Mouse (Mus musculus) kidney, postnatal 36 days (tissue): ENCODE data around the gene Tbxas1.

Source experiments
- DNase-seq, 2 experiments: peaks; one replicate each; pipeline ENCODE4 v3.0.0; 2021 to 2022; ENCODE audit warnings: mixed read lengths in 2 of 2

Gene Tbxas1

GRCm38 (mm10) chr6:39054206-39054864, 179.1 kb downstream of the Tbxas1 start:
- DNase-seq = peak in 1 of 2 experiments; percentile 18

DNA sequence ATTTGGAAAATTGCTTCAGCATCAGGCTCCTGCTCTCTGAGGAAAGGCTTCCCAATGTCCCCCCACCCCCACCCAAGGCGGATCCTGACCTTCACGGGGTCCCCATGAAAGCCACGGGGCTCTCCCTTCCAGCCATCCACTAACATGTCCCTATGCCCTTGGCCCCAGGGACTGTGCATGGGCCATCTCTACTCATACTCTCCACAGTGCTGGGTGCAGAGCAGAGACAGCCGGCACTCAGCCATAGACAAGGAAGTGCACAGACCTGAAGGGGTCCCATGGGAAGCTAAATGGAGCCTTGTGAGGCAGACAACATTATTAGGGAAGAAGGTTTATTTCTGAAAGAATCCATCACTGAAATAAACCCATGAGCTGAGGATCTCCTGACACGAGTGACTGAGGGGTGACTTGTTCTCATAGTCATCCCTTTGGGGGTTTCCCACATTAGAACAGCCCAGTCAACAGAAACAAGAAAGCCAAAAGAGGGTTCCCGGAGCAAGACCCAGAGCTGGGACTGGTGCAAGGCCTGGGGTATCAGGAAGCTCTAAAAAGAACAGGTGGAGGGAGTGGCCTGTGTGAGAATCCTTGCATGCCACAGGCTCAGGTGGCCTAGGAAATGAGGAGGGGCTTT, 179.8 kb downstream of the Tbxas1 start:
- DNase-seq = no peak

DNA sequence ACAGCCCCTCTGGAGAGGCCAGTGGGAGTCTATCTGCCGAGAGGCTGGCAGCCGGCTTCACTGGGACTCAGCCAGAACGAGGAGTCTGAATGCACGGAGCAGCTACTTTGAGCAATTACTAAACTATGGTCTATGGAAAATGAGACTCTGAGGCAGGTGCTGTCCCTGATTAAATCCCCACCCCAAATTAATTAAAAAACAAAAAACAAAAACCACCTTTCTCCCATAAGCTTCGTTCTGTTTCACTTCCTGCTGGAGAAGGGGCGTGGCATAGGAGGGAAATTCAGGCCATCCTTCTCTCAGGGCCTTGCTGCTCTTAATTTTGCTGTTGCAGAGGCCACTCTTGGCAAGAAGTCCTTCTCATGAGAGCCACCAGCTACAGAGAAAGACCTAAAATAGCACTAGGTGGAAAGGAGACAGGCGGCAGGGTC, 180.6 kb downstream of the Tbxas1 start:
- no peak for DNase-seq

DNA sequence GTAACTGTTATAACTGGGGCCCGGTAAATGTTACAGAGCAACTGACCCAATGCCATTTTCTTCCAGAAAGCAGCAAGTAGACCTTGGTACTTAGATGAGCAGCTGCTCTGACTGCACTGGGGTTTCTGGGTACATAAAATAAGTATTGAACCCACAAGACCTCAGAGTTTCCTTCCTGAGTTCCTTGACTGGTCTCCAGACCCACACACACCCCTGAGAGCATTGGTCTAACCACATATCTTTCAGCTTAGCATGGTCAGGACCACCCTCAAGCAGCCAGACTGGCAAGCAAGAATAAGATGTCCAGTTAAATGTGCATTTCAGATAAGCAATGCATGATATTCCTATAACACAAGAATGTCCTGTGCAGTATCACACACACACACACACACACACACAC, 182.0 kb downstream of the Tbxas1 start:
- DNase-seq = no peak

DNA sequence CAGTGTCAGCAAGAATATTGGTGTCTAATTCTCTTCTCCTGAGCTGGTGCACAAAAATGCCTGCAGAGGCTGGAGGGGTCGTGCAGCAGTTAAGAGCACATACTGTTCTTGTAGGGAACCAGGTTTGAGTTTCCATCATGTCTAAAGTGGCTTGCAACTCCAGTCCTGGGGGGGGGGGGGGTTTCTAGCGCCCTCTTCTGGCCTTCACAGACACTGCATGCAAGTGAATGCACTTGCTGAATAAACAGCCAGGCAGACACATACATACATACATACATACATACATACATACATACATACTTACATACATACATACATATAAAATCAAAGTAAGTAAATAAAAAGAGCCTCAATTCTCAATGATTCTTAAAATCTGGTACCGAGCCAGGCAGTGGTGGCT, 183.2 kb downstream of the Tbxas1 start:
- no peak for DNase-seq

DNA sequence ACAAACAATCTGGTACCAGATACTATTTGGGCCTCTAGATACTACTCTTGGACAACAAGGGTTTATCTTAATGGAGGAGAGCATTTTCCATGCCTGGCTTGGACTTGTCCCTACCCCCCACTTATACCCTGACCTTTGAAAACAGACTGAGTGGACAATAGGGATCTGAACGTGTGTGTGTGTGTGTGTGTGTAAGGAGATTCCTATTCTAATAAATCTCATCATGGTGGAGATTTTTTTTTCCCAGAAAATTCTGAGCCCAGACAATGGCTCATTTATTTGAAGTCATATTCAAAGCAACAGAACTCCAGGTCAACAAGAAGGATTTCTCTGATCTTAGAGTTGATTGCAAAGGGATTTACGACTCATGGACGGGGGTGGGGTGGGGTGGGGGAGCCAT, 183.7 kb downstream of the Tbxas1 start:
- DNase-seq = peak; percentile 57 to 64

- DNase-seq = peak; percentile 63 to 82
Measured at GRCm38 (mm10) chr6:39059547-39060497, 184.6 kb downstream of the Tbxas1 start.

GRCm38 (mm10) chr6:39061180-39061579, 186.0 kb downstream of the Tbxas1 start:
- DNase-seq = no peak

DNA sequence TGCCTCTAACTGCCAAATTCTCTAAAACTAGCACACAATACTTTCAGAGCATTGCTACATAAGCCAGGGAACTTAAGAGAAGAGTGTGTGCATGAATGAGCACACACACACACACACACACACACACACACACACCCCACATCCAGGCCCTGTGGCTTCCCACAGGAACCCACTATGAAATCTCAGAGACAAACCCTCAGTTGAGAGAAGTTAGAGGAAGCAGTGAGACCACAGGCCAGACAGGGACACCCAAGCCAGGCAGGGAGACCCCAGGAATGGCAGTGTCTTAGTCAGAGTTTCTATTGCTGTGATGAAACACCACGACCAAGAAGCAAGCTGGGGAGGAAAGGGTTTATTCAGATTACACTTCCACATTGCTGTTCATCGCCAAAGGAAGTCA, 188.3 kb downstream of the Tbxas1 start:
- no peak for DNase-seq

DNA sequence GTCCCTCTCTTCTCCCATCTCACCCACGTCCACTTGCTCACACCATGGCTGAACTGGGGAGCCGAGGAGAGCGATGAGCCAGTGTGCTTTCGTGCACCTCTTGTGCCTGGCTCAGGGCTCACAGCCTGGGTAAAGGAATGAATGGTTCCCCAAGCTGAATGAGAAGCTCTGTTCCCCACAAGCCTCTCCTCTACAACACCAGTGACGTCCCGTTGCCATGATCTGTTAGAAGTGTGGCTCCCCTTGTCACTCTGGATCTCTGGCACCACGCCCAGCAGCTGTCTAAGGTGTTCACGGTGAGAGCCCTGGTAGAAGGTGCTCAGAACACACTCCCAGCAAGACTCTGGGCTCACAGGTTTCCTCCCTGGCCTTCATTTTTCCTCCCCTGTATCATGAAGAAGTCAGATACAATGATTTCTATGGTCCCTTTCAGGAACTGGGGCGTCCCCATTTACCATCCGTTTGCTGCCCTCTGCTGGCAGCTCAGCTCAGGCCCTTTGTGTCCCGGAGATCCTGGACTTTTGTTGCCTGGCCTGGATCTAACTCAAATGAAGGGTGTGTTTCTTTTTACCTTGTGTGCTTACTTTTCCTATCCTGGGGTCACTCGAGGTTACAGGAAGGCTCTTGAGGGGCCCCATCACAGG, 191.9 kb downstream of the Tbxas1 start:
- peak; percentile 82 to 95 for DNase-seq

- DNase-seq = peak; percentile 32 to 41
Measured at GRCm38 (mm10) chr6:39072664-39073063, 197.5 kb downstream of the Tbxas1 start.

- DNase-seq = no peak
Measured at GRCm38 (mm10) chr6:39074186-39074585, 199.0 kb downstream of the Tbxas1 start.

DNA sequence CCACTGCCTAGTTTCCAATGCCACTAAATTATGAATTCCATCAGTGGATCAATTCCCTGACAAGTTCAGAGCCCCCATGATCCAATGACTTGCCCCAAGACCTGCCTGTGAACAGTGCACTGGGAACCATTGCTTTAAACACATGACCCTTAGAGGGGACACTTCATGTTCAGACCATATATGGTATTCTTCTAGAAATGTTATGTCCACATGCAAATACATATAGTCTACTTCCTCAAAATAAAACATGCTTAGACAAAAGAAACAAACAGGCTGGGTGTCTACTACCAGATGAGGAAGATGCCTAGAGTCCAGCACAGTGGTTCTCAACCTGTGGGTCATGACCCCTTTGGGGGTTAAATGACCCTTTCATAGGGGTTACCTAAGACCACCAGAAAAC, 201.3 kb downstream of the Tbxas1 start:
- DNase-seq = no peak

GRCm38 (mm10) chr6:39104631-39105030, 229.4 kb downstream of the Tbxas1 start:
- DNase-seq = no peak

DNA sequence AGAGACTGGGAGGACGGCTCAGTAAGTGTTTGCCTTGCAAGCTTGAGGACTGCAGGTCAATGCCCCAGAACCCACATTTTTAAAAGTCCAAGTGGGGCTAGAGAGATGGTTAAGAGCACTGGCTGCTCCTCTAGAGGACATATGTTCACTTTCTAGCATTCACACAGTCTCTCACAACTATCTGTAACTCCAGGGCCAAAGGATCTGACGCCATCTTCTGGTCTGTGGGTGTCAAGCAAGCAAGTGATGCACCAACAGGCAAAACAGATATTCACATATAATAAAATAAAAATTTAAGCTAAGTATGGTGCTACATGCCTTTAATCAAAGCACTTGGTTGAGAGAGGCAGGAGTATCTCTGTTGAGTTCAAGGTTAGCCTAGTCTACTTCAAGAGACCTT, 231.6 kb downstream of the Tbxas1 start:
- no peak for DNase-seq

GRCm38 (mm10) chr6:39112701-39113100, 237.5 kb downstream of the Tbxas1 start:
- DNase-seq = no peak

DNA sequence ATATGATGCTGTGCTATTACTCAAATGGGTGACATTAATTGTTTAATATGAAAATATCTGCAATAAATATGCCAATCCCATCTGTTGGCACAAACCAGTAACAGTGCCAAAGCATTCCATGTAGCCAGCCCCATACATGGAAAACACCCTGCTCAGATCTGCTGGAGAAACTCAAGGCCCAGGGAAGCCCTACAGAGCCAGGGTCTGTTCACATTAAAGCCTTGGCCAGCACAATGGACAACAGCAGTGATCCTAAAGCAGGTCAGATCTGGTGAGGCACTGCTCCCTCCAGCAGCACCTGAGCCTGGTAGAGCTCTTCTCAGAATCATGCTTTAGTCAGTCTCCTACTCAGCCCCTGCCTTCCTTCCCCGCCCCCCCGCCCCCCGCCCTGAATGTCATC, 237.9 kb downstream of the Tbxas1 start:
- DNase-seq = no peak

DNA sequence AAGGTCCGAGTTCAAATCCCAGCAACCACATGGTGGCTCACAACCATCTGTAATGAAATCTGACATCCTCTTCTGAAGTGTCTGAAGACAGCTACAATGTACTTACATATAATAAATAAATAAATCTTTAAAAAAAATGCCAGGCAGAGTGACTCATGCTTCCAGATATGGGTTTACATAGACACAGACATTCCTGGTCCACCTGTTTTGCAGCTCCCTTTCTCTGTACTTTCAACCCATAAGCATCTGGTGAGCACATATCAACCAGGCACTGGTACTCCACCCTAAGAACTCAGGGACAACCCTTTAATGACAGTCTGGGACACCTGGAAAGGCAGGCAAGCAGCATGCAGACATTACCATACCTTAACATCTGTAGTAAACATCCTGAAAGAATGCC, 240.2 kb downstream of the Tbxas1 start:
- no peak for DNase-seq

GRCm38 (mm10) chr6:39117584-39118455, 242.6 kb downstream of the Tbxas1 start, which contains the start of gene Parp12:
TSS of gene Parp12 (minus strand) at chr6:39118349.
- DNase-seq = peak; percentile 88 to 92

DNA sequence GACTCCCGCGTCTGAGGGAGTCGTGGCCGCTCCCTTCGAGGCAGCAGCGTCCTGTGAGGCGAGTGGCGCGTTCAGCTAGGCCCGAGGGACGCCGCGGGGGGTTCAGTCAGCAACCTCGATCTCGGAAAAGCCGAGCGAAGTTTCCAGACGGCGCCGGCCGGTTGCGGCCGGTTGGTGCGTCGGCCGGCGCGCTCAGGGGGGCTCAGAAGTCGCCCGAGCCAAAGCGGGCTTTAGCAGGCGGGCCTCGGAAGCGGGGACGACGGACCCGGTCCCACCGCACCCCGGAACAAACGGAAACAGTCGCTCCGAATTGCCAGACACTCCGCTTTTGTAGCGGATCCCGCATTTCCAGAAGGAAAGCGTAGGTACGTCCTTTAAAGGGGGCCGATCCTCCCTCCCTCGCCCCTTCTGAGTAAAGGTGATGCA, 243.3 kb downstream of the Tbxas1 start:
- DNase-seq = peak in 1 of 2 experiments; percentile 31

DNA sequence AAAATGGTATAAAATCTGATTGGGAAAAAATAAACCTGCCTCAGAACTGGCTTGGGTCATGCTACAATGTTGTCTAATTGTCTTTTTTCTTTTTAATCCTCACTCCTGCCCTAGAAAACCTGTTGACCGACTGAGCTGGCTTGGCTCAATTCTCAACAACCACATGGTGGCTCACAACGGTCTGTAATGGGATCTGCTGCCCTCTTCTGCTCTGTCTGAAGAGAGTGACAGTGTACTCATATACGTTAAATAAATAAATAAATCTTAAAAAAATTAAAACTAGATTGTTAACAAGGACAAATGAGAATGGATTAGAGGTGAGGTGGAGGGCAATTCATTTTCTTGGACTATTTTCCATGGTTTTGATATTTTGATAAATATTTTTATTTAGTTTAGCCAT, 245.5 kb downstream of the Tbxas1 start:
- no peak for DNase-seq

DNA sequence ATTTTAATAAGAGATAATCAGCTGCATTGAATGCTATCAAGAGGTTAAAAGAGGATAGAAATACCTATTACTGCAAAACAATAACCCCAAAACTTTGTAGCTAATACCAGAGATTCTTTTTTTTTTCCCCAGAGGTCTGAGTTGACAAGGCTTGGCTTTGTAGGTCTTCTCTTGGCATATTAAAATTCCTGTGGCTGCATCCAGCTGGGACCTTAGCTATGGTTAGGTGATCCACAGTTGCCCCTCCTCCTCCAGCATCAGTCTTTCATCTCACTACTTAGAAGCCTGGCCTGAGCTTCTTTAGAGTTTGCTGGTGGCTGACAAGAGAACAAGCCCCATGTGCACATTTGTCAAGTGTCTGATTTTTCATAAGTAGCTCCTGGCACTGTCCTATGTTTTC, 249.5 kb downstream of the Tbxas1 start:
- DNase-seq = no peak
